Mouse (Mus musculus) MEL (cell line): ENCODE results near the gene Creld2. TPM values are rescaled to one million over a fixed set of nuclear protein-coding genes. Genes with fewer than 3 reads are reported as not detected.

Source experiments
- DNase-seq: peaks from one replicate; pipeline ENCODE4 v3.0.0; 2011; ENCODE audit warnings: low read depth, low spot score
- H3K27ac ChIP-seq: 2 replicates; pipeline ENCODE4 v1.5.1; 2012; ENCODE audit warnings: low read depth, mild to moderate bottlenecking, control low read depth, low read length, moderate library complexity; ENCODE audit not compliant: control insufficient read depth
- H3K27me3 ChIP-seq, 2 experiments: fragments of 150-350 bp in 1 of 2; sonication (generic) in 1 of 2; 2 replicates each; pipeline ENCODE4 v1.6.1; 2012; ENCODE audit warnings: low read length in 2 of 2, mild to moderate bottlenecking in 2 of 2, improper control_type of control experiment in 1 of 2, moderate library complexity in 1 of 2; ENCODE audit not compliant: insufficient read depth in 2 of 2, control insufficient read depth in 1 of 2
- H3K36me3 ChIP-seq, 2 experiments: 2 replicates each; pipeline ENCODE4 v1.6.1; 2012 to 2014; ENCODE audit warnings: low read length in 2 of 2, improper control_type of control experiment in 1 of 2, inconsistent platforms in 1 of 2, mild to moderate bottlenecking in 1 of 2; ENCODE audit not compliant: insufficient read depth in 2 of 2, control insufficient read depth in 1 of 2
- H3K4me1 ChIP-seq, 2 experiments: fragments of 150-350 bp in 1 of 2; sonication (generic) in 1 of 2; 2 replicates each; pipeline ENCODE4 v1.6.1; 2012; ENCODE audit warnings: low read length in 2 of 2, improper control_type of control experiment in 1 of 2, mild to moderate bottlenecking in 1 of 2; ENCODE audit not compliant: insufficient read depth in 2 of 2, control insufficient read depth in 1 of 2
- H3K4me3 ChIP-seq, 2 experiments: fragments of 150-350 bp in 1 of 2; sonication (generic) in 1 of 2; 2 replicates each; pipeline ENCODE4 v1.5.1; 2012; ENCODE audit warnings: low read depth in 2 of 2, low read length in 2 of 2, mild to moderate bottlenecking in 2 of 2, moderate library complexity in 2 of 2, control low read depth in 1 of 2, improper control_type of control experiment in 1 of 2; ENCODE audit not compliant: control insufficient read depth in 1 of 2, insufficient read depth in 1 of 2
- H3K79me2 ChIP-seq: 2 replicates; pipeline ENCODE4 v1.6.1; 2012; ENCODE audit warnings: mild to moderate bottlenecking, low read length, moderate library complexity; ENCODE audit not compliant: control insufficient read depth, poor library complexity, insufficient read depth
- H3K9ac ChIP-seq: 2 replicates; pipeline ENCODE4 v1.6.1; 2012; ENCODE audit warnings: low read depth, mild to moderate bottlenecking, control low read depth, low read length, moderate library complexity; ENCODE audit not compliant: control insufficient read depth, poor library complexity, severe bottlenecking
- H3K9me3 ChIP-seq: fragments of 150-350 bp; sonication (generic); replicated peaks from 2 replicates; pipeline ENCODE4 v1.6.1; 2012; ENCODE audit warnings: mild to moderate bottlenecking, low read length, improper control_type of control experiment, moderate library complexity; ENCODE audit not compliant: insufficient read depth
- CTCF ChIP-seq, 3 experiments: IDR thresholded peaks in 2 of 3; conservative IDR thresholded peaks in 1 of 3; 2 replicates each; pipeline ENCODE4 v1.5.1; 2011 to 2012; ENCODE audit warnings: low read length in 3 of 3, low read depth in 2 of 3, mild to moderate bottlenecking in 2 of 3, improper control_type of control experiment in 1 of 3, inconsistent platforms in 1 of 3, mixed read lengths in 1 of 3, moderate library complexity in 1 of 3; ENCODE audit not compliant: control insufficient read depth in 1 of 3, insufficient read depth in 1 of 3, poor library complexity in 1 of 3, severe bottlenecking in 1 of 3
- E2F4 ChIP-seq: IDR thresholded peaks from 2 replicates; pipeline ENCODE4 v1.6.1; 2011; ENCODE audit warnings: low read depth, low read length, improper control_type of control experiment, borderline replicate concordance
- EP300 ChIP-seq, 2 experiments: IDR thresholded peaks; 2 replicates each; pipeline ENCODE4 v1.6.1; 2011; ENCODE audit warnings: improper control_type of control experiment in 2 of 2, low read length in 2 of 2, low read depth in 1 of 2, mild to moderate bottlenecking in 1 of 2
- HCFC1 ChIP-seq: IDR thresholded peaks from 2 replicates; pipeline ENCODE4 v1.6.1; 2012; ENCODE audit warnings: low read depth, mild to moderate bottlenecking, inconsistent platforms, low read length, improper control_type of control experiment, moderate library complexity
- KAT2A ChIP-seq: conservative IDR thresholded peaks from 2 replicates; pipeline ENCODE4 v1.6.1; 2012; ENCODE audit warnings: low read depth, low read length, improper control_type of control experiment, inconsistent platforms
- MAX ChIP-seq: IDR thresholded peaks from 2 replicates; pipeline ENCODE4 v1.6.1; 2011; ENCODE audit warnings: low read length, improper control_type of control experiment
- MAZ ChIP-seq: IDR thresholded peaks from 2 replicates; pipeline ENCODE4 v1.6.1; 2012; ENCODE audit warnings: low read depth, mild to moderate bottlenecking, inconsistent platforms, low read length, improper control_type of control experiment
- MEF2A ChIP-seq: IDR thresholded peaks from 2 replicates; pipeline ENCODE4 v1.6.1; 2014; ENCODE audit warnings: low read depth, mild to moderate bottlenecking, inconsistent platforms, low read length, improper control_type of control experiment; ENCODE audit not compliant: poor library complexity, insufficient replicate concordance, severe bottlenecking; ENCODE audit errors: extremely low read depth
- MYB ChIP-seq: IDR thresholded peaks from 2 replicates; pipeline ENCODE4 v1.6.1; 2011; ENCODE audit warnings: mild to moderate bottlenecking, low read depth, low read length, improper control_type of control experiment
- MYC ChIP-seq: IDR thresholded peaks from 2 replicates; pipeline ENCODE4 v1.6.1; 2011; ENCODE audit warnings: low read depth, mild to moderate bottlenecking, low read length, improper control_type of control experiment, moderate library complexity
- NRF1 ChIP-seq: IDR thresholded peaks from 2 replicates; pipeline ENCODE4 v1.6.1; 2014; ENCODE audit warnings: low read depth, mild to moderate bottlenecking, inconsistent platforms, low read length, improper control_type of control experiment, moderate library complexity; ENCODE audit not compliant: poor library complexity, insufficient read depth, severe bottlenecking
- POLR2AphosphoS5 ChIP-seq: IDR thresholded peaks from 2 replicates; pipeline ENCODE4 v1.6.1; 2012; ENCODE audit warnings: low read depth, borderline replicate concordance, mild to moderate bottlenecking, inconsistent platforms, low read length, moderate library complexity, mixed read lengths
- TAL1 ChIP-seq: IDR thresholded peaks from 2 replicates; pipeline ENCODE4 v1.6.1; 2012; ENCODE audit warnings: mild to moderate bottlenecking, inconsistent platforms, low read length, moderate library complexity, mixed read lengths
- TBP ChIP-seq: IDR thresholded peaks from 2 replicates; pipeline ENCODE4 v1.8.0; 2011; ENCODE audit warnings: low read depth, low read length, improper control_type of control experiment
- UBTF ChIP-seq: IDR thresholded peaks from 2 replicates; pipeline ENCODE4 v1.6.1; 2012; ENCODE audit warnings: low read depth, mild to moderate bottlenecking, inconsistent platforms, low read length, improper control_type of control experiment, moderate library complexity, borderline replicate concordance; ENCODE audit not compliant: insufficient read depth
- USF1 ChIP-seq: IDR thresholded peaks from 2 replicates; pipeline ENCODE4 v1.6.1; 2014; ENCODE audit warnings: low read depth, mild to moderate bottlenecking, inconsistent platforms, low read length, improper control_type of control experiment, moderate library complexity
- ZKSCAN1 ChIP-seq: IDR thresholded peaks from 2 replicates; pipeline ENCODE4 v1.6.1; 2012; ENCODE audit warnings: low read depth, mild to moderate bottlenecking, inconsistent platforms, low read length, improper control_type of control experiment, moderate library complexity
- ZMIZ1 ChIP-seq: IDR thresholded peaks from 2 replicates; pipeline ENCODE4 v1.6.1; 2012; ENCODE audit warnings: low read depth, mild to moderate bottlenecking, inconsistent platforms, low read length, improper control_type of control experiment, moderate library complexity
- ZNF384 ChIP-seq: IDR thresholded peaks from 2 replicates; pipeline ENCODE4 v1.6.1; 2012; ENCODE audit warnings: low read depth, mild to moderate bottlenecking, inconsistent platforms, low read length, improper control_type of control experiment
- polyA plus RNA-seq, 2 experiments: library from polyadenylated mRNA; stranded (reverse) in 1 of 2; unstranded in 1 of 2; fragments of >175 nt in 1 of 2; fragments of >200 nt in 1 of 2; gene quantifications; 2 replicates each; pipeline versions ENCODE4 v1.2.1 to v1.2.4; 2012; ENCODE audit warnings: low replicate concordance in 2 of 2, low read depth in 1 of 2; ENCODE audit not compliant: insufficient read length in 2 of 2, insufficient read depth in 1 of 2, missing spikeins in 1 of 2
- total RNA-seq: library from RNA; depleted of rRNA; stranded (reverse); fragments of 300-350 nt; gene quantifications from 2 replicates; pipeline ENCODE4 v1.2.3, GENCODE M21; 2012

Creld2 gene
- total and polyA plus RNA-seq, 3 experiments, result 118 to 188 TPM; not detected in 1

DNA sequence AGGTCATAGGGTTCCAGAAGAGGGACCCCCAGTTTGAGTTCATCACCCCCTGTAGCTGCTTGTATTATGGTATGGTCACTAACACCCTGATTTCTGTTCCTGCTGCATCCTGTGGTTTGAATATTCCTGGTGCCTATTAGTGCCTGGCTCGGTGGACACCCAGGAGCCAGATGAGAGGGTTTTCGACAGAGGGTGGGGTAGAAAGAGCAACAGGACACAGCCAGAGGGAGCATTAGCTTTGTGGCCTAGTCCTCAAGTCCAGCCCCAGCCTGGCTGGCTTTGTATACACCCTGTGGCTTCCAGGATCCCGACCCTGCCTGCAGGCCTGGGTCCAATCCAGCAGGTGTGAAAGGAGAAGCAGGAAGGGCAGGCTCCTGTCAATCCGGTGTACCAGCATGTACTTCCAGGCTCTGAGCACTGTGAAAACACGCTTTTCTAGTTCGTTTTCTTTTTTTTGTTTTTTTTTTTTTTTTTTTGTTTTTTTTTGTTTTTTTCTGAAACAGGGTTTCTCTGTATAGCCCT, 36.5 kb downstream of the Creld2 start:
- Histone ChIP-seq H3K9me3 (no peaks in the 10 kb centered on the region), H3K4me3 (no peak overlapping the region), H3K9ac (no peak overlapping the region), H3K27ac (no peak overlapping the region), H3K4me1 (no peaks in the 10 kb centered on the region), H3K27me3 (peaks cover 0 to 12% of the 10 kb centered on the region in 2 experiments; a peak in 3 of 4 replicates), H3K36me3 (no peaks in the 10 kb centered on the region), H3K79me2 (no peaks in the 10 kb centered on the region)
- TF ChIP-seq NRF1 (no peak), CTCF (IDR thresholded peaks at IDR 0.05 in 2 of 3, conservative IDR thresholded peaks at IDR 0.05 in 1 of 3; ENCODE audit: control insufficient read depth in 1 of 3, insufficient read depth in 1 of 3, low read depth in 2 of 3, low read length in 3 of 3, poor library complexity in 1 of 3, severe bottlenecking in 1 of 3) (no peak), MAX (no peak), ZKSCAN1 (no peak), USF1 (no peak), MEF2A (no peak), UBTF (no peak), EP300 (IDR thresholded peaks at IDR 0.05; ENCODE audit: low read depth in 1 of 2, low read length in 2 of 2) (no peak), MYC (no peak), ZNF384 (no peak), KAT2A (no peak), ZMIZ1 (no peak), E2F4 (no peak), MAZ (no peak)
- no peak for DNase-seq

DNA sequence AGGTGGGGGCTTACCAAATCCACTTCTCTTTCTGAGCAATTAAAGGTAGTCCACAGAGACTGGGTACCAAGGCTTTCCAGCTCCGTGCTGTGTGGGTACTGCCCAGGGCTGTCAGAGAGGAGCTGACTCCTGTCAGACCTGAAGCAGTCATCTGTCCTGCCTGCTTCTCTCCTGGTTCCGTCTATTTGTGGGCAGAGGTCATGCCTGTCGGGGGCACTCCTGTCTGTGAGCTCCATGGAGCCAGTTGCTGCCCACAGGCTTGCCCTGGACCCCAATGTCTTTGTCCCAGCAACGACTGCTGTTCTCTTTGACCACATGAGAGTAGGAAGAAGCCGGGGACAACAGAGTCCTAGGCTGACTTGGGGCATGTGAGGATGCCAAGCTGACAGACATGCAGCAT, 37.2 kb downstream of the Creld2 start:
- no peak overlapping the region for H3K9ac ChIP-seq
- H3K4me1 ChIP-seq, result peaks cover 0 to 5% of the 10 kb centered on the region in 2 experiments; a peak in 2 of 4 replicates
- no peak for DNase-seq
- TF ChIP-seq CTCF (IDR thresholded peaks at IDR 0.05 in 2 of 3, conservative IDR thresholded peaks at IDR 0.05 in 1 of 3; ENCODE audit: control insufficient read depth in 1 of 3, insufficient read depth in 1 of 3, low read depth in 2 of 3, low read length in 3 of 3, poor library complexity in 1 of 3, severe bottlenecking in 1 of 3), result no peak
- no peak for TF ChIP-seq MYB
- no peak for TF ChIP-seq KAT2A
- TF ChIP-seq POLR2AphosphoS5, result no peak
- TF ChIP-seq TBP, result no peak
- no peak for TF ChIP-seq HCFC1
- no peak for TF ChIP-seq TAL1
- TF ChIP-seq, all 39 proteins: peak for 0
- no peak overlapping the region for H3K4me3 ChIP-seq
- no peaks in the 10 kb centered on the region; the same call in 1 of the 2 replicates for H3K79me2 ChIP-seq
- peaks cover 0 to 4% of the 10 kb centered on the region in 2 experiments; a peak in 2 of 4 replicates for H3K36me3 ChIP-seq
- H3K9me3 ChIP-seq, result no peaks in the 10 kb centered on the region
- peaks cover 0 to 12% of the 10 kb centered on the region in 2 experiments; a peak in 3 of 4 replicates for H3K27me3 ChIP-seq
- no peak overlapping the region for H3K27ac ChIP-seq
